Mouse (Mus musculus) activated CD4-positive, CD25-positive, alpha-beta regulatory T cell, adult 9 weeks (primary cell): ENCODE measurements around the gene Gm21312. TPM values are rescaled to one million over a fixed set of nuclear protein-coding genes. Genes with fewer than 3 reads are reported as not detected.

Experiments used
- polyA plus RNA-seq: library from polyadenylated mRNA; unstranded; fragments of 100-300 nt; shearing (Covaris generic); gene quantifications from one replicate; pipeline ENCODE4 v1.2.1, GENCODE M21; 2017

Gene Gm21312
- not detected for polyA plus RNA-seq

GRCm38 (mm10) chr10:104176724-104177123 is at the start of gene Gm21312:
Gm21312 (plus strand) TSS chr10:104177024.

GRCm38 (mm10) chr10:104142687-104143086 is 34.1 kb upstream of the Gm21312 start, which contains the start of gene Gm21293:
Gm21293 (plus strand) TSS chr10:104142987.

GRCm38 (mm10) chr10:104151197-104151596 is 25.6 kb upstream of the Gm21312 start, which contains the start of gene Gm6763:
Gm6763 (plus strand) TSS chr10:104151497.

GRCm38 (mm10) chr10:104159706-104160105 is 17.1 kb upstream of the Gm21312 start, which contains the start of gene Gm8764:
Gm8764 (plus strand) TSS chr10:104160006.

GRCm38 (mm10) chr10:104168215-104168614 is 8.6 kb upstream of the Gm21312 start, which contains the start of gene Gm21304:
Gm21304 (plus strand) TSS chr10:104168515.

GRCm38 (mm10) chr10:104185233-104185632 is 8.4 kb downstream of the Gm21312 start, which contains the start of gene Gm20765:
Gm20765 (plus strand) TSS chr10:104185533.

GRCm38 (mm10) chr10:104193742-104194141 is 16.9 kb downstream of the Gm21312 start, which contains the start of gene Gm4340:
Gm4340 (plus strand) TSS chr10:104194042.

Other genes starting within 250 kb of the Gm21312 start
- not detected for gene Gm21293, start 34.0 kb upstream of the Gm21312 start, polyA plus RNA-seq
- gene Gm6763, start 25.5 kb upstream of the Gm21312 start, polyA plus RNA-seq: not detected
- not detected for gene Gm8764, start 17.0 kb upstream of the Gm21312 start, polyA plus RNA-seq
- gene Gm21304, start 8.5 kb upstream of the Gm21312 start, polyA plus RNA-seq: not detected
- gene Gm20765, start 8.5 kb downstream of the Gm21312 start, polyA plus RNA-seq: not detected
- gene Gm4340, start 17.0 kb downstream of the Gm21312 start, polyA plus RNA-seq: not detected